Mouse (Mus musculus) erythroblast, embryonic 14.5 days (primary cell): ENCODE data around the gene Klf3. TPM values are rescaled to one million over a fixed set of nuclear protein-coding genes. Genes with fewer than 3 reads are reported as not detected.

Experiments
- H3K27me3 ChIP-seq: 2 replicates; pipeline ENCODE4 v1.6.1; 2012; ENCODE audit warnings: inconsistent platforms; ENCODE audit not compliant: control insufficient read depth
- H3K36me3 ChIP-seq: 2 replicates; pipeline ENCODE4 v1.6.1; 2012; ENCODE audit warnings: mild to moderate bottlenecking, inconsistent platforms; ENCODE audit not compliant: control insufficient read depth
- H3K4me1 ChIP-seq: 2 replicates; pipeline ENCODE4 v1.6.1; 2012; ENCODE audit warnings: inconsistent platforms; ENCODE audit not compliant: control insufficient read depth
- H3K4me3 ChIP-seq: replicated peaks from 2 replicates; pipeline ENCODE3; 2012; ENCODE audit warnings: moderate library complexity, mild to moderate bottlenecking, inconsistent platforms
- H3K9me3 ChIP-seq: 2 replicates; pipeline ENCODE4 v1.6.1; 2012; ENCODE audit warnings: low read length, inconsistent platforms, mixed read lengths; ENCODE audit not compliant: control insufficient read depth
- GATA1 ChIP-seq: IDR thresholded peaks from 2 replicates; pipeline ENCODE4 v1.6.1; 2012; ENCODE audit warnings: low read length, inconsistent platforms, mixed read lengths
- TAL1 ChIP-seq: IDR thresholded peaks from 3 replicates; pipeline ENCODE4 v1.6.1; 2012; ENCODE audit warnings: low read length, inconsistent platforms, mixed read lengths
- polyA plus RNA-seq: library from polyadenylated mRNA; stranded (reverse); fragments of >175 nt; gene quantifications from 2 replicates; pipeline ENCODE4 v1.2.3, GENCODE M21; 2012

Klf3 gene
- polyA plus RNA-seq, 1 experiment, result 88.0 TPM

DNA sequence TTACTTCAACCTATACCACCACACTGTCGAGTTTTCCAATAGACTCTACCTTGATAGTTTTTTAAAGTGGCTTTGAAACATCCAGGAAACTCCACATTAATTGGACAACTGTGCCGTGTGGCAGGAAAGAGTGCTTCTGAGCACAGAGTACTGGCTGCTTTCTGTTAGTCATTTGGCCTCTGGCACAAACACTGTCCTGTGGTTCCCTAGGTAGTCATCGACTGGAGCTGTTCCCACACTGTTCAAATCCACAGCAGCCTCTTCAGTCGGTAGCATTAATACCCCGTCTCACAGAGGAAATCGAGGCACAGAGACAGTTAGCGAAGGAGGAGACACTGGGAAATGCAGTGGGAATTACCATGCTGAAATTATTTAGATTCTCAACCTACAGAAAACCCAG lies 22.3 kb downstream of the Klf3 start:
- no peak overlapping the region for H3K4me3 ChIP-seq
- peaks cover 2% of the 10 kb centered on the region; the same call in 1 of the 2 replicates for H3K27me3 ChIP-seq
- peaks cover 18% of the 10 kb centered on the region for H3K4me1 ChIP-seq
- H3K9me3 ChIP-seq, result no peaks in the 10 kb centered on the region
- peaks cover 100% of the 10 kb centered on the region for H3K36me3 ChIP-seq
- TF ChIP-seq TAL1 (no peak), GATA1 (no peak)

- peaks cover 98% of the 10 kb centered on the region for H3K36me3 ChIP-seq
- H3K27me3 ChIP-seq, result peaks cover 2% of the 10 kb centered on the region; the same call in 1 of the 2 replicates
- TF ChIP-seq TAL1 (no peak), GATA1 (no peak)
- H3K4me3 ChIP-seq, result no peak overlapping the region
- H3K4me1 ChIP-seq, result peaks cover 4% of the 10 kb centered on the region
- no peaks in the 10 kb centered on the region for H3K9me3 ChIP-seq
Measured at GRCm38 (mm10) chr5:64827151-64827550, 24.0 kb downstream of the Klf3 start.

DNA sequence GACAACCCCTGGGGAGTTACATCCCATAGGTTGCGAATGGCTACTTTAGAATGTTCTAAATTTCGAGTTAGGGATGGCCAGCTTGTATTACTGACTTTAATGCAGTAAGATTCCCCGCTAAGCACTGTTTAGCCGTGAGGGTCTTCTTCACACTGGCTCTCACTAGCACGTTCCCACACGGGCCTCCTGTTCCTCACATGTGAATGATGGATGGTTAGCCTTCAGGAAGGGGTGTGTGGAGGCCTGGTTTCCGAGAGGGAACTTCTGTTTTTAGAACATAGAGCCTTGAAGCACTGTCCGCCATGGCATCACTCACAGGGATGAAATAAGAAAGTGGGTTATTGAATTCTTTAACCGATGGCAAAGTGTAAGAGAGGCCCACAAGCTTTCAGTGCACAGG lies 25.1 kb downstream of the Klf3 start:
- Histone ChIP-seq H3K9me3 (no peaks in the 10 kb centered on the region), H3K4me1 (peaks cover 3% of the 10 kb centered on the region), H3K4me3 (no peak overlapping the region), H3K36me3 (peaks cover 98% of the 10 kb centered on the region), H3K27me3 (peaks cover 2% of the 10 kb centered on the region; the same call in 1 of the 2 replicates)
- TF ChIP-seq TAL1, result no peak
- no peak for TF ChIP-seq GATA1

DNA sequence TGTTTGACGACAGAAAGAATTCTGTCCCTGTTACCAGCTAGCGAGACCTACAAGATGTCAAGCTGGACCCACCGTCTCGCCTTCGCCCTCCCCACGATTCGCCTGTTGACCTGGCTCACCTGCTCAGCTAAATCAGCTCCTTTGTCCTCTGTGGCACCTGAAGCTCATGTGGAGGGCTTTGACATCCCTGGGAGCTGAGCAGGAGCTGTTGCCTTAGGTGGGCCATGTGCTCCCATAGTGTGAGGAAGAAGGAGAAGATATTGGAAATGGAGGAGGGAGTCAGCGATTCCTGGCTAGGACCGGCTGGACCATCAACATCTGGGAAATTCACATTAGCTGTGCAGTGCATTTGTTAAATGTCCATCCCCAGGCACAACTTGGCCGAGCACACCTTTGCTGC lies 26.4 kb downstream of the Klf3 start:
- Histone ChIP-seq H3K4me3 (no peak overlapping the region), H3K9me3 (no peaks in the 10 kb centered on the region), H3K4me1 (no peaks in the 10 kb centered on the region; the same call in 1 of the 2 replicates), H3K27me3 (peaks cover 2% of the 10 kb centered on the region; the same call in 1 of the 2 replicates), H3K36me3 (peaks cover 90% of the 10 kb centered on the region)
- TF ChIP-seq GATA1 (no peak), TAL1 (no peak)

GRCm38 (mm10) chr5:64830773-64831172 lies 27.6 kb downstream of the Klf3 start:
- Histone ChIP-seq H3K4me1 (no peaks in the 10 kb centered on the region; the same call in 1 of the 2 replicates), H3K9me3 (no peaks in the 10 kb centered on the region), H3K4me3 (no peak overlapping the region), H3K27me3 (peaks cover 2% of the 10 kb centered on the region; the same call in 1 of the 2 replicates), H3K36me3 (peaks cover 78% of the 10 kb centered on the region)
- TF ChIP-seq TAL1 (no peak), GATA1 (no peak)

GRCm38 (mm10) chr5:64833410-64833809 lies 30.2 kb downstream of the Klf3 start:
- Histone ChIP-seq H3K36me3 (peaks cover 52% of the 10 kb centered on the region), H3K4me1 (no peaks in the 10 kb centered on the region; the same call in 1 of the 2 replicates), H3K4me3 (no peak overlapping the region), H3K27me3 (peaks cover 2% of the 10 kb centered on the region; the same call in 1 of the 2 replicates), H3K9me3 (no peaks in the 10 kb centered on the region)
- TF ChIP-seq GATA1, result no peak
- TF ChIP-seq TAL1, result no peak

GRCm38 (mm10) chr5:64834213-64834612 lies 31.0 kb downstream of the Klf3 start:
- no peak for TF ChIP-seq GATA1
- no peak for TF ChIP-seq TAL1
- Histone ChIP-seq H3K9me3 (no peaks in the 10 kb centered on the region), H3K27me3 (peaks cover 2% of the 10 kb centered on the region; the same call in 1 of the 2 replicates), H3K4me1 (no peaks in the 10 kb centered on the region; the same call in 1 of the 2 replicates), H3K36me3 (peaks cover 44% of the 10 kb centered on the region), H3K4me3 (no peak overlapping the region)

DNA sequence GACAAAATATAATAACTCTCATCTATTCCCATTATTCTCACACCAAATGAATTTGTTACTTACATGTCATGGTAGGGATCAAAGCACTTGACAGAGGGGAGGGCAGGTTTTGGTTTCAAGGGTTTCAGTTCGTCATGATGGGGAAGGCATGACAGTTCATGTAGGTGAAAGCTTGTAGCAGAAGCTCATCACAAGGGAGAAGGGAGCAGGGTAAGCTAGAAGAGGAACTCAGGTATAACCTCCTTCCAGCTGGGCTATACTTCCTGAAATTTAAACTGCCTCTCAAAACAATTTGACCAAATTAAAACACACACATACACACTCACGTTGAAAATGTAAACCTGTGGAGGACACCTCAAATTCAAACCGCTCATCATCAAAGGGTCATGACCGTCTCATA lies 32.1 kb downstream of the Klf3 start:
- Histone ChIP-seq H3K4me1 (no peaks in the 10 kb centered on the region; the same call in 1 of the 2 replicates), H3K9me3 (no peaks in the 10 kb centered on the region), H3K27me3 (no peaks in the 10 kb centered on the region), H3K36me3 (peaks cover 33% of the 10 kb centered on the region), H3K4me3 (no peak overlapping the region)
- TF ChIP-seq GATA1 (no peak), TAL1 (no peak)

GRCm38 (mm10) chr5:64839016-64839599 lies 35.9 kb downstream of the Klf3 start:
- H3K36me3 ChIP-seq, result no peaks in the 10 kb centered on the region
- H3K4me1 ChIP-seq, result no peaks in the 10 kb centered on the region; the same call in 1 of the 2 replicates
- TF ChIP-seq TAL1 (no peak), GATA1 (no peak)
- peaks cover 4% of the 10 kb centered on the region; the same call in 1 of the 2 replicates for H3K9me3 ChIP-seq
- no peak overlapping the region for H3K4me3 ChIP-seq
- no peaks in the 10 kb centered on the region for H3K27me3 ChIP-seq
